Mouse (Mus musculus) layer of hippocampus, adult 6 months (tissue): Measurements from ENCODE around the gene 4930467E23Rik. TPM values are rescaled to one million over a fixed set of nuclear protein-coding genes. Genes with fewer than 3 reads are reported as not detected.

Experiments
- long read RNA-seq, 2 experiments: library from polyadenylated mRNA; unstranded; transcript quantifications; one replicate each; pipeline ENCODE4 v2.0.0; 2019 to 2020
- polyA plus RNA-seq: library from polyadenylated mRNA; unstranded; fragments of <200 nt; fragmentation: Nextera tagmentation; gene quantifications from 2 replicates; pipeline ENCODE4 v1.2.3, GENCODE M21; 2021

The 4930467E23Rik gene
- not detected in 2 replicates for polyA plus RNA-seq
- long read RNA-seq, experiment 1 = 0 reads
- long read RNA-seq, experiment 2 = 0 reads

DNA sequence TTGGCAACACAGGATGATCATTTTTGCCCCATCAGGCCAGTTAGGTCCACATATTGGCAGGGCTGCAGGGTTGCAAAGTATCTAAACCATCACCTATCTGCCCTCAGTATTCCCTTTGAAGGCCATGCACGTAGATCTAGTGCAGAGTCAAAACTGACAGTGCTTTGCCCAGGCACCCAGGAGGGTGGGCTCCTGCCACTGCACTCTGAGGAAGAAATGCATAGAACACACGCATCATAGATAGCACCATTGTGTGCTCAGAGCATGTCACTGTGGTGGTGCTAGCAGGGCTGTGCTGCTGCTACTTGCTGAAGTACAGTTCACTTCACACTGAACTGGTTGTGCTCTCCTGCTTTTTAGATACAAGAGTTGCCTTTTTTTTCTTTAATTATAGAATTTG lies at the start of gene 4930467E23Rik:
TSS of gene 4930467E23Rik (plus strand) at position 301 of the 400 bp plus-strand sequence.

Other genes starting within 250 kb of the 4930467E23Rik start
- gene Defb7, start 234.5 kb upstream of the 4930467E23Rik start, polyA plus RNA-seq = not detected in 2 replicates
- not detected in 2 replicates for gene Gm31371, start 173.8 kb downstream of the 4930467E23Rik start, polyA plus RNA-seq